Mouse (Mus musculus) brain, embryonic 14.5 days (tissue): ENCODE measurements around the gene Shisa7.

Source experiments
- CTCF ChIP-seq: fragments of 200-500 bp; IDR thresholded peaks from 2 replicates; pipeline ENCODE4 v1.5.1; 2012; ENCODE audit warnings: inconsistent platforms, mild to moderate bottlenecking, moderate library complexity, borderline replicate concordance; ENCODE audit not compliant: insufficient read depth, insufficient read length; ENCODE audit errors: extremely low read depth
- POLR2A ChIP-seq: fragments of 200-500 bp; IDR thresholded peaks from 2 replicates; pipeline ENCODE4 v1.6.1; 2012; ENCODE audit warnings: mild to moderate bottlenecking, inconsistent platforms, borderline replicate concordance; ENCODE audit not compliant: poor library complexity, insufficient read depth, insufficient read length, severe bottlenecking; ENCODE audit errors: extremely low read depth

GRCm38 (mm10) chr7:4792278-4793212 lies 52.0 kb downstream of the Shisa7 start, which contains the start of gene Rpl28:
- peak; percentile 81; the same call in 1 of the 2 replicates for TF ChIP-seq POLR2A
- TF ChIP-seq CTCF = no peak
